Mouse (Mus musculus) midbrain, embryonic 14.5 days (tissue): ENCODE measurements around the gene Olfr213. TPM values are rescaled to one million over a fixed set of nuclear protein-coding genes. Genes with fewer than 3 reads are reported as not detected.
"Not testable (repeated sequence)": the region's sequence is repeated elsewhere in the genome, so short reads cannot be mapped to it uniquely, and the experiment has no call there.

ENCODE experiments used
- ATAC-seq: fragments of 200-750 bp; cut with Nextera tagmentation; 2 replicates; pipeline ENCODE4 v1.8.0; 2017; ENCODE audit warnings: moderate number of reproducible peaks, moderate library complexity; ENCODE audit not compliant: low FRiP score, low TSS enrichment
- DNase-seq: peaks from one replicate; pipeline ENCODE4 v3.0.0-alpha.2; 2015
- H3K27ac ChIP-seq: fragments of 300-500 bp; sonication (generic); replicated peaks from 2 replicates; pipeline ENCODE4 v1.5.1; 2014; ENCODE audit warnings: mild to moderate bottlenecking, low read depth, low read length, moderate library complexity
- H3K27me3 ChIP-seq: fragments of 300-500 bp; sonication (generic); 2 replicates; pipeline ENCODE4 v1.6.1; 2014; ENCODE audit warnings: low read length, control low read depth, mixed read lengths; ENCODE audit not compliant: control insufficient read depth, insufficient read depth
- H3K36me3 ChIP-seq: fragments of 300-500 bp; sonication (generic); 2 replicates; pipeline ENCODE4 v1.6.1; 2014; ENCODE audit warnings: low read length, control low read depth; ENCODE audit not compliant: control insufficient read depth, insufficient read depth
- H3K4me1 ChIP-seq: fragments of 300-500 bp; sonication (generic); 2 replicates; pipeline ENCODE4 v1.6.1; 2014; ENCODE audit warnings: mild to moderate bottlenecking, antibody characterized with exemption, low read length, control low read depth; ENCODE audit not compliant: control insufficient read depth, insufficient read depth
- H3K4me2 ChIP-seq: fragments of 300-500 bp; sonication (generic); 2 replicates; pipeline ENCODE4 v1.6.1; 2014; ENCODE audit warnings: mild to moderate bottlenecking, low read length, moderate library complexity
- H3K4me3 ChIP-seq: fragments of 300-500 bp; sonication (generic); replicated peaks from 2 replicates; pipeline ENCODE4 v1.5.1; 2014; ENCODE audit warnings: low read depth, low read length
- H3K9ac ChIP-seq: fragments of 300-500 bp; sonication (generic); replicated peaks from 2 replicates; pipeline ENCODE4 v1.6.1; 2014; ENCODE audit warnings: mild to moderate bottlenecking, low read length, moderate library complexity
- H3K9me3 ChIP-seq: fragments of 300-500 bp; sonication (generic); 2 replicates; pipeline ENCODE4 v1.6.1; 2016; ENCODE audit warnings: low read length, control low read depth, mixed read lengths; ENCODE audit not compliant: control insufficient read depth
- WGBS: fragments of 180-500 bp; shearing (Covaris S2); extraction: QIAGEN DNeasy Blood & Tissue Kit; methylation state at CpG from one replicate; pipeline ENCODE4 v1.1.7; 2014; 5-methylcytosine and 5-hydroxymethylcytosine counted together
- polyA plus RNA-seq: library from polyadenylated mRNA; unstranded; fragments of >200 nt; fragmentation: Nextera tagmentation; extraction: Ambion mirVana; gene quantifications from 2 replicates; pipeline ENCODE4 v1.2.1, GENCODE M21; 2014

Olfr213 gene
- polyA plus RNA-seq = not detected in 2 replicates

- no peak within 1 kb of the TSS for H3K27ac ChIP-seq
- no peak within 1 kb of the TSS for H3K4me2 ChIP-seq
- 87% methylated on average over 1 of the region's 1 CpGs for WGBS
- no peak within 1 kb of the TSS for H3K9ac ChIP-seq
- no peak within 1 kb of the TSS for H3K4me3 ChIP-seq
- H3K4me1 ChIP-seq = no peaks in the 10 kb centered on the region
- H3K9me3 ChIP-seq = no peaks in the 10 kb centered on the region
- H3K36me3 ChIP-seq = no peaks in the 10 kb centered on the region
- no peaks in the 10 kb centered on the region for H3K27me3 ChIP-seq
- DNase-seq (no peak), ATAC-seq (no peak)
Observed at GRCm38 (mm10) chr6:116538156-116538555, at the start of gene Olfr213. Olfr213 (plus strand) TSS chr6:116538456.

- H3K4me3 ChIP-seq = no peak within 1 kb of the TSS
- WGBS = 65% methylated on average over 4 of the region's 4 CpGs
- no peaks in the 10 kb centered on the region for H3K4me1 ChIP-seq
- H3K27me3 ChIP-seq = no peaks in the 10 kb centered on the region
- no peaks in the 10 kb centered on the region for H3K9me3 ChIP-seq
- DNase-seq (peak; percentile 6), ATAC-seq (no peak)
- no peak within 1 kb of the TSS for H3K4me2 ChIP-seq
- no peak within 1 kb of the TSS for H3K9ac ChIP-seq
- H3K36me3 ChIP-seq = no peaks in the 10 kb centered on the region
- H3K27ac ChIP-seq = no peak within 1 kb of the TSS
Observed at GRCm38 (mm10) chr6:116488791-116489190, 49.5 kb upstream of the Olfr213 start, which contains the start of gene Olfr211. Olfr211 (plus strand) TSS chr6:116489091.

- no peak for ATAC-seq
Observed at GRCm38 (mm10) chr6:116493742-116494141, 44.5 kb upstream of the Olfr213 start.

GRCm38 (mm10) chr6:116495960-116496359, 42.3 kb upstream of the Olfr213 start:
- H3K4me1 ChIP-seq = no peaks in the 10 kb centered on the region
- no peaks in the 10 kb centered on the region for H3K36me3 ChIP-seq
- no peak for ATAC-seq
- H3K9ac ChIP-seq = no peak overlapping the region
- H3K27ac ChIP-seq = no peak overlapping the region
- 86% methylated on average over 1 of the region's 1 CpGs for WGBS
- no peaks in the 10 kb centered on the region for H3K9me3 ChIP-seq
- no peak for DNase-seq
- no peak overlapping the region for H3K4me3 ChIP-seq
- no peak overlapping the region for H3K4me2 ChIP-seq
- no peaks in the 10 kb centered on the region for H3K27me3 ChIP-seq

More at GRCm38 (mm10) chr6:116493742-116494141, 44.5 kb upstream of the Olfr213 start:
- Histone ChIP-seq H3K4me3 (no peak overlapping the region), H3K27me3 (no peaks in the 10 kb centered on the region), H3K27ac (no peak overlapping the region), H3K36me3 (no peaks in the 10 kb centered on the region), H3K9ac (no peak overlapping the region), H3K9me3 (no peaks in the 10 kb centered on the region), H3K4me1 (no peaks in the 10 kb centered on the region), H3K4me2 (no peak overlapping the region)
- 86% methylated on average over 5 of the region's 5 CpGs for WGBS
- no peak for DNase-seq

GRCm38 (mm10) chr6:116506302-116507003, 31.8 kb upstream of the Olfr213 start, which contains the start of gene Olfr212:
Olfr212 (plus strand) TSS chr6:116506516.
- H3K4me3 ChIP-seq, H3K27ac ChIP-seq, DNase-seq, H3K4me2 ChIP-seq, H3K27me3 ChIP-seq, H3K36me3 ChIP-seq, ATAC-seq, H3K9me3 ChIP-seq, H3K9ac ChIP-seq, H3K4me1 ChIP-seq: not testable (repeated sequence)
- 93% methylated on average over 19 of the region's 20 CpGs for WGBS

GRCm38 (mm10) chr6:116514832-116515231, 23.4 kb upstream of the Olfr213 start:
- ATAC-seq = no peak

GRCm38 (mm10) chr6:116542500-116542899, 4.2 kb downstream of the Olfr213 start:
- Histone ChIP-seq H3K27me3 (no peaks in the 10 kb centered on the region), H3K4me1 (no peaks in the 10 kb centered on the region), H3K27ac (no peak overlapping the region), H3K9me3 (no peaks in the 10 kb centered on the region), H3K4me3 (no peak overlapping the region), H3K36me3 (no peaks in the 10 kb centered on the region), H3K9ac (no peak overlapping the region), H3K4me2 (no peak overlapping the region)
- 90% methylated on average over 2 of the region's 2 CpGs for WGBS
- ATAC-seq (no peak), DNase-seq (no peak)

More at GRCm38 (mm10) chr6:116514832-116515231, 23.4 kb upstream of the Olfr213 start:
- no peak for DNase-seq
- no peaks in the 10 kb centered on the region for H3K27me3 ChIP-seq
- no peak overlapping the region for H3K4me3 ChIP-seq
- no peaks in the 10 kb centered on the region for H3K4me1 ChIP-seq
- H3K9me3 ChIP-seq = no peaks in the 10 kb centered on the region
- no peak overlapping the region for H3K27ac ChIP-seq
- H3K4me2 ChIP-seq = no peak overlapping the region
- no peaks in the 10 kb centered on the region for H3K36me3 ChIP-seq
- no peak overlapping the region for H3K9ac ChIP-seq

GRCm38 (mm10) chr6:116550841-116551240, 12.6 kb downstream of the Olfr213 start, which contains the start of gene Gm5580:
Gm5580 (plus strand) TSS chr6:116551141.
- H3K4me3 ChIP-seq, H3K36me3 ChIP-seq, DNase-seq, H3K27ac ChIP-seq, H3K9ac ChIP-seq, H3K4me2 ChIP-seq, H3K27me3 ChIP-seq, ATAC-seq, H3K9me3 ChIP-seq, H3K4me1 ChIP-seq: not testable (repeated sequence)
- 95% methylated on average over 11 of the region's 11 CpGs for WGBS

- no peak within 1 kb of the TSS for H3K4me2 ChIP-seq
- no peaks in the 10 kb centered on the region for H3K4me1 ChIP-seq
- DNase-seq (no peak), ATAC-seq (no peak)
- H3K9ac ChIP-seq = no peak within 1 kb of the TSS
- H3K9me3 ChIP-seq = no peaks in the 10 kb centered on the region
- 69% methylated on average over 1 of the region's 1 CpGs for WGBS
- H3K4me3 ChIP-seq = no peak within 1 kb of the TSS
- H3K27ac ChIP-seq = no peak within 1 kb of the TSS
- no peaks in the 10 kb centered on the region for H3K27me3 ChIP-seq
- H3K36me3 ChIP-seq = no peaks in the 10 kb centered on the region
Observed at GRCm38 (mm10) chr6:116553935-116554334, 15.7 kb downstream of the Olfr213 start, which contains the start of gene Olfr214. Olfr214 (plus strand) TSS chr6:116554235.
